Mouse (Mus musculus) central nervous system, embryonic 18 days (tissue): ENCODE data around the gene Ostm1. TPM values are rescaled to one million over a fixed set of nuclear protein-coding genes. Genes with fewer than 3 reads are reported as not detected.

Experiments used
- polyA plus RNA-seq: library from polyadenylated mRNA; depleted of rRNA; stranded (reverse); fragments of >200 nt; gene quantifications from 2 replicates; pipeline ENCODE4 v1.2.3, GENCODE M21; 2012; rRNA removed

The Ostm1 gene
- polyA plus RNA-seq: 26.9 and 28.0 TPM in 2 replicates

DNA sequence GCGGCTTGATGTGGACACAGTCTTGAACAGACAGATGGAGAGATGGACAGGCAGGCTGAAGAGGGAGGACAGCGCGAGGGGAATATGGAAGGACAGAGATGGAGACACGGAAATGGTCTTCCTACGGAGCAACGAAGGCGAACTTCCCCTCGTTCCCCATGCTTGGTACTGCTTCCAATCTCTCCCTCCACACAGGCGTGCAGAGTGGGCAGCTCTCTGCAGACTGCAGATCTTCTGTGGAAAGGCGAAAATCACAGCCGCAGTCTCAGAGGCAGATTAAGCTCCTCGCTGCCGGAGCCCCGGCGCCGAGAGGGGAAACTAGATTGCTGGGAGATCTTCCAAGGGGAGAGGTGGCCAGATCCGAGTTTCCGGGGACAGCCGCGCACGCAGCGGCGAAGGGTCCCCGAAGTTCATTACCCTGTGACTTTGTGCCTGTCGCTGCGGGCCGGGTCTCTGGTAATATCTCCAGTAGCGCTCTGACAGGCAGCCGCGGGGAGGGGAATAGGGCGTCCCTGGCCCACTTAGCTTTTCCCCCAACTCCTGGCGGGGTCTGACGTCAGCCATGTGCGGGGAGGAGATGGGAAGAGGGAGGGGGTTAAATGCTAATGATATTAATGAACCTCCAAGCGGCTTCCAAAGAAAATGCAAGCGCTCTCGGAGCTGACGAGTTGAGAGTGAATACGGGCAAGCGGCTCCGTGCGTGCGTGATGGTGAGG is at the start of gene Ostm1, which contains the start of gene Nr2e1:
Gene Ostm1, plus strand, starts transcription at position 666 of the 716 bp plus-strand sequence.
Gene Nr2e1, minus strand, starts transcription at position 476 of the 716 bp plus-strand sequence.

Other genes starting within 250 kb of the Ostm1 start
- 7.2 and 7.6 TPM in 2 replicates for gene Afg1l, start 105.3 kb upstream of the Ostm1 start, polyA plus RNA-seq
- gene Snx3, start 81.8 kb upstream of the Ostm1 start, polyA plus RNA-seq: 322 and 323 TPM in 2 replicates
- gene Nr2e1, start 190 bp upstream of the Ostm1 start, polyA plus RNA-seq: 9.2 and 10.7 TPM in 2 replicates
- 40.2 and 40.8 TPM in 2 replicates for gene Sec63, start 177.7 kb downstream of the Ostm1 start, polyA plus RNA-seq